Mouse (Mus musculus) telencephalon, adult 2 months (tissue): ENCODE data around the gene Tmem79.
"Not testable (repeated sequence)": the region's sequence is repeated elsewhere in the genome, so short reads cannot be mapped to it uniquely, and the experiment has no call there.

Experiments used
- DNase-seq: peaks from one replicate; pipeline ENCODE4 v3.0.0-alpha.2; 2011; ENCODE audit warnings: low read depth, low spot score

The Tmem79 gene

GRCm38 (mm10) chr3:88354396-88355165, 18.6 kb upstream of the Tmem79 start:
- DNase-seq: no peak

- DNase-seq: no peak
Observed at GRCm38 (mm10) chr3:88352907-88353306, 17.0 kb upstream of the Tmem79 start.

- DNase-seq: no peak
Observed at GRCm38 (mm10) chr3:88350732-88351131, 14.8 kb upstream of the Tmem79 start.

GRCm38 (mm10) chr3:88339006-88339405, 3.1 kb upstream of the Tmem79 start:
- no peak for DNase-seq

GRCm38 (mm10) chr3:88338316-88338715, 2.4 kb upstream of the Tmem79 start:
- DNase-seq: no peak

- no peak for DNase-seq
Observed at GRCm38 (mm10) chr3:88337367-88338020, 1.5 kb upstream of the Tmem79 start.

GRCm38 (mm10) chr3:88335436-88336053, 403 bp downstream of the Tmem79 start:
- no peak for DNase-seq

- DNase-seq: no peak
Observed at GRCm38 (mm10) chr3:88334902-88335435, 979 bp downstream of the Tmem79 start.

- DNase-seq: no peak
Observed at GRCm38 (mm10) chr3:88334029-88334658, 1.8 kb downstream of the Tmem79 start.

GRCm38 (mm10) chr3:88331282-88331681, 4.7 kb downstream of the Tmem79 start:
- no peak for DNase-seq

GRCm38 (mm10) chr3:88328956-88329355, 7.0 kb downstream of the Tmem79 start:
- DNase-seq: no peak

- DNase-seq: peak; percentile 65
Observed at GRCm38 (mm10) chr3:88324951-88325405, 11.0 kb downstream of the Tmem79 start, which contains the start of gene Glmp. Gene Glmp (plus strand): TSS chr3:88325023.

- no peak for DNase-seq
Observed at GRCm38 (mm10) chr3:88299172-88299571, 36.8 kb downstream of the Tmem79 start.

GRCm38 (mm10) chr3:88297321-88297851, 38.6 kb downstream of the Tmem79 start:
- peak; percentile 83 for DNase-seq

GRCm38 (mm10) chr3:88296561-88297318, 39.2 kb downstream of the Tmem79 start, which contains the start of the genes Tsacc and Cct3:
Gene Tsacc (minus strand): TSS chr3:88296999.
Gene Cct3 (plus strand): TSS chr3:88297116.
- peak; percentile 100 for DNase-seq

- DNase-seq: no peak
Observed at GRCm38 (mm10) chr3:88296110-88296560, 39.8 kb downstream of the Tmem79 start.

- DNase-seq: not testable (repeated sequence)
Observed at GRCm38 (mm10) chr3:88295272-88295671, 40.7 kb downstream of the Tmem79 start.

- DNase-seq: no peak
Observed at GRCm38 (mm10) chr3:88291970-88292369, 44.0 kb downstream of the Tmem79 start.

GRCm38 (mm10) chr3:88288133-88288713, 47.7 kb downstream of the Tmem79 start:
- not testable (repeated sequence) for DNase-seq

- no peak for DNase-seq
Observed at GRCm38 (mm10) chr3:88287110-88287509, 48.8 kb downstream of the Tmem79 start, which contains the start of gene Gm38392. Gene Gm38392 (minus strand): TSS chr3:88287210.
